ENCODE assay signal across 8 mouse cellular contexts in the genomic region with DNA sequence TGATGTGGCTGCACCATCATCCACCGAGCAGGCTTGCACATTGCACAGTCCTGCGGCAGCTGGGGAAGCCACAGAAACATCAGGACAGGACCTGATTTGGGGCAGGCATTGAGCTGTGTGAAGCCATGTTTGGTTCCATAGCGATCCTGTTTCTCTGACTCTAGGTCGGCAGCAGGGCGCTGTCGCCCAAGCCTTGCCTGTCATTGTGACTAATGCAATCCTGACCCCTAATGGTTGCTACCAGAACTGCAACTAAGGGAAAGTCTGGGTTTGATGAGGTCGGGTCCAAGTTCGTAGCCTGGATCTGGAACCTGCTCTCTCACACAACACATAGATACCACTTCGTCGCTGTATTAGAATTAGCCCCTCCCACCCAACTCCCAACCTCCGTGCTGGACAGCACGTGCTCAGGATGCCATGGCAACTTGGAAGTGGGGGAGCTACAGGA. TPM values are rescaled to one million over a fixed set of nuclear protein-coding genes. Genes with fewer than 3 reads are reported as not detected.
DNase-seq lines count a peak whose midpoint lies in the region; ATAC-seq and TF ChIP-seq lines count a peak whose summit lies in the region.

No protein-coding gene starts in this region.

- no peaks in the 10 kb centered on the region for H3K9me3 ChIP-seq in heart, embryonic 14.5 days (ENCODE audit: control insufficient read depth, low read length)
- no peaks in the 10 kb centered on the region for H3K9me3 ChIP-seq in kidney, postnatal 0 days (replicated peaks; ENCODE audit: low read length)
- no peaks in the 10 kb centered on the region for H3K9me3 ChIP-seq in stomach, embryonic 16.5 days (replicated peaks; ENCODE audit: control insufficient read depth, low read length)

- no peak overlapping the region for H3K27ac ChIP-seq in heart, embryonic 14.5 days (replicated peaks in 1 of 2; ENCODE audit: control insufficient read depth in 1 of 2, insufficient read depth in 1 of 2, low read depth in 2 of 2, low read length in 2 of 2)
- no peak overlapping the region for H3K27ac ChIP-seq in kidney, postnatal 0 days
- H3K27ac ChIP-seq in liver, adult 2 months (replicated peaks; ENCODE audit: insufficient read depth, low read depth, low read length), result no peak overlapping the region
- no peak overlapping the region for H3K27ac ChIP-seq in stomach, embryonic 16.5 days (ENCODE audit: low read length)

- peak; percentile 88 for TF ChIP-seq CTCF in brain, embryonic 14.5 days (IDR thresholded peaks at IDR 0.05; ENCODE audit: borderline replicate concordance, extremely low read depth, insufficient read depth, insufficient read length)
- TF ChIP-seq CTCF in kidney, postnatal 0 days (IDR thresholded peaks at IDR 0.05; ENCODE audit: low read depth), result peak; percentile 96
- TF ChIP-seq CTCF in liver, adult 2 months (IDR thresholded peaks at IDR 0.05; ENCODE audit: low read depth, low read length), result peak; percentile 93

- TF ChIP-seq POLR2A in brain, embryonic 14.5 days (IDR thresholded peaks at IDR 0.05; ENCODE audit: borderline replicate concordance, extremely low read depth, insufficient read depth, insufficient read length, poor library complexity, severe bottlenecking), result no peak
- no peak for TF ChIP-seq POLR2A in liver, adult 2 months (IDR thresholded peaks at IDR 0.05; ENCODE audit: extremely low read depth, insufficient read depth, low read length)

- peaks cover 3 to 4% of the 10 kb centered on the region in 2 experiments; a peak in 2 of 4 replicates for H3K4me1 ChIP-seq in heart, embryonic 14.5 days (ENCODE audit: control insufficient read depth in 2 of 2, insufficient read depth in 2 of 2, low read length in 2 of 2)
- no peaks in the 10 kb centered on the region for H3K4me1 ChIP-seq in kidney, postnatal 0 days (replicated peaks; ENCODE audit: insufficient read depth, low read length)
- H3K4me1 ChIP-seq in liver, adult 2 months (ENCODE audit: control insufficient read depth, insufficient read depth, low read length), result no peaks in the 10 kb centered on the region
- H3K4me1 ChIP-seq in stomach, embryonic 16.5 days (ENCODE audit: control insufficient read depth, insufficient read depth, low read length), result no peaks in the 10 kb centered on the region

- no peaks in the 10 kb centered on the region for H3K79me2 ChIP-seq in liver, adult 2 months (ENCODE audit: control insufficient read depth, insufficient read depth, low read length)

- peak; percentile 66 to 77 for DNase-seq in CD8-positive naive resting alpha-beta T cell, adult 2 months (ENCODE audit: low read depth in 2 of 2, low spot score in 2 of 2)
- DNase-seq in brain, embryonic 14.5 days (ENCODE audit: low read depth), result peak; percentile 86
- peak; percentile 45 for DNase-seq in fibroblast of lung, adult 2 months (ENCODE audit: low read depth)
- DNase-seq in kidney, postnatal 0 days (ENCODE audit: low spot score), result peak; percentile 81
- peak; percentile 63 for DNase-seq in liver, adult 2 months (ENCODE audit: extremely low read depth, low read depth, low spot score)
- peak; percentile 82 for DNase-seq in neural tube, embryonic 10.5 days (ENCODE audit: extremely low spot score, low spot score)

- H3K36me3 ChIP-seq in heart, embryonic 14.5 days (ENCODE audit: control insufficient read depth, insufficient read depth, low read length), result no peaks in the 10 kb centered on the region
- H3K36me3 ChIP-seq in kidney, postnatal 0 days (ENCODE audit: insufficient read depth, low read length), result no peaks in the 10 kb centered on the region
- no peaks in the 10 kb centered on the region for H3K36me3 ChIP-seq in liver, adult 2 months (ENCODE audit: control insufficient read depth, insufficient read depth, low read length)
- H3K36me3 ChIP-seq in stomach, embryonic 16.5 days (ENCODE audit: control insufficient read depth, insufficient read depth, low read length), result no peaks in the 10 kb centered on the region

- peak overlapping the region; percentile 42 for H3K4me2 ChIP-seq in heart, embryonic 14.5 days (ENCODE audit: low read length)
- H3K4me2 ChIP-seq in kidney, postnatal 0 days (ENCODE audit: low read length), result no peak overlapping the region
- H3K4me2 ChIP-seq in stomach, embryonic 16.5 days (ENCODE audit: low read depth, low read length), result no peak overlapping the region

- no peak; the same call in 1 of the 2 replicates for ATAC-seq in heart, embryonic 14.5 days (ENCODE audit: insufficient number of reproducible peaks, insufficient read depth, low FRiP score, low read depth)
- ATAC-seq in kidney, postnatal 0 days (replicated peaks; ENCODE audit: low FRiP score, low read depth), result peak; percentile 52
- peak; percentile 44; the same call in 1 of the 2 replicates for ATAC-seq in stomach, embryonic 16.5 days (ENCODE audit: insufficient read depth, low FRiP score)

- H3K4me3 ChIP-seq in heart, embryonic 14.5 days (ENCODE audit: control insufficient read depth in 1 of 2, insufficient read depth in 1 of 2, low read depth in 1 of 2, low read length in 2 of 2), result no peak overlapping the region
- no peak overlapping the region for H3K4me3 ChIP-seq in kidney, postnatal 0 days (replicated peaks; ENCODE audit: low read depth, low read length)
- no peak overlapping the region for H3K4me3 ChIP-seq in liver, adult 2 months (ENCODE audit: insufficient read depth, low read depth, low read length)
- no peak overlapping the region for H3K4me3 ChIP-seq in stomach, embryonic 16.5 days (replicated peaks; ENCODE audit: low read length)

- H3K27me3 ChIP-seq in heart, embryonic 14.5 days (ENCODE audit: control insufficient read depth, insufficient read depth, low read length), result peaks cover 69% of the 10 kb centered on the region
- H3K27me3 ChIP-seq in kidney, postnatal 0 days (ENCODE audit: insufficient read depth, low read length), result peaks cover 7% of the 10 kb centered on the region; the same call in 1 of the 2 replicates
- H3K27me3 ChIP-seq in liver, adult 2 months (ENCODE audit: control insufficient read depth, insufficient read depth, low read length), result no peaks in the 10 kb centered on the region
- peaks cover 2% of the 10 kb centered on the region; the same call in 1 of the 2 replicates for H3K27me3 ChIP-seq in stomach, embryonic 16.5 days (ENCODE audit: control insufficient read depth, insufficient read depth, low read length)

- no peak overlapping the region for H3K9ac ChIP-seq in heart, embryonic 14.5 days (ENCODE audit: low read length)
- no peak overlapping the region for H3K9ac ChIP-seq in kidney, postnatal 0 days (ENCODE audit: low read depth, low read length)
- no peak overlapping the region for H3K9ac ChIP-seq in liver, adult 2 months (ENCODE audit: low read depth, low read length)
- H3K9ac ChIP-seq in stomach, embryonic 16.5 days (ENCODE audit: low read length), result 0 out of 2 replicates have a peak overlapping the region, but pooled peaks have one; percentile 32

- WGBS in heart, embryonic 14.5 days, result 2% methylated on average over 12 of the region's 12 CpGs
- WGBS in kidney, postnatal 0 days, result 7% methylated on average over 12 of the region's 12 CpGs
- 4% methylated on average over 12 of the region's 12 CpGs for WGBS in liver, adult 2 months
- WGBS in stomach, embryonic 16.5 days, result 8% methylated on average over 12 of the region's 12 CpGs

RNA-seq across cellular contexts. Expression of a gene that starts 7.4 kb away (rescaled TPM):
- polyA plus RNA-seq in brain, embryonic 14.5 days (2012; rRNA removed), result 14.0 and 16.9 TPM in 2 replicates
- polyA plus RNA-seq in heart, embryonic 14.5 days (2014; fragmentation: Nextera tagmentation; extraction: Ambion mirVana), result 16.2 and 17.0 TPM in 2 replicates
- polyA plus RNA-seq in kidney, postnatal 0 days (2015; fragmentation: Nextera tagmentation; extraction: Ambion mirVana), result 31.6 and 35.4 TPM in 2 replicates
- 2.3 and 4.7 TPM in 2 replicates for total RNA-seq in liver, adult 2 months (2014; rRNA removed)
- 8.7 and 12.7 TPM in 2 replicates for polyA plus RNA-seq in liver, adult 2 months (2012; rRNA removed)
- polyA plus RNA-seq in stomach, embryonic 16.5 days (2015; fragmentation: Nextera tagmentation; extraction: Ambion mirVana), result 22.6 and 25.5 TPM in 2 replicates

RNA-seq across cellular contexts. Expression of a gene that starts 19.9 kb away (rescaled TPM):
- 1.5 and 1.7 TPM in 2 replicates for polyA plus RNA-seq in brain, embryonic 14.5 days (2012; rRNA removed)
- 0.08 TPM in 1 of 2 replicates, not detected in the other for polyA plus RNA-seq in heart, embryonic 14.5 days (2014; fragmentation: Nextera tagmentation; extraction: Ambion mirVana)
- 1.9 and 2.3 TPM in 2 replicates for polyA plus RNA-seq in kidney, postnatal 0 days (2015; fragmentation: Nextera tagmentation; extraction: Ambion mirVana)
- not detected in 2 replicates for total RNA-seq in liver, adult 2 months (2014; rRNA removed)
- 0.02 TPM in 1 of 2 replicates, not detected in the other for polyA plus RNA-seq in liver, adult 2 months (2012; rRNA removed)
- polyA plus RNA-seq in stomach, embryonic 16.5 days (2015; fragmentation: Nextera tagmentation; extraction: Ambion mirVana), result 0.41 and 0.50 TPM in 2 replicates

RNA-seq across cellular contexts. Expression of a gene that starts 21.7 kb away (rescaled TPM):
- 1.4 and 3.8 TPM in 2 replicates for polyA plus RNA-seq in brain, embryonic 14.5 days (2012; rRNA removed)
- polyA plus RNA-seq in heart, embryonic 14.5 days (2014; fragmentation: Nextera tagmentation; extraction: Ambion mirVana), result 0.15 and 0.18 TPM in 2 replicates
- polyA plus RNA-seq in kidney, postnatal 0 days (2015; fragmentation: Nextera tagmentation; extraction: Ambion mirVana), result 2.1 and 2.3 TPM in 2 replicates
- total RNA-seq in liver, adult 2 months (2014; rRNA removed), result 0.27 TPM in 1 of 2 replicates, not detected in the other
- 0.04 and 0.12 TPM in 2 replicates for polyA plus RNA-seq in liver, adult 2 months (2012; rRNA removed)
- polyA plus RNA-seq in stomach, embryonic 16.5 days (2015; fragmentation: Nextera tagmentation; extraction: Ambion mirVana), result 1.4 and 2.0 TPM in 2 replicates

RNA-seq across cellular contexts. Expression of a gene that starts 29.9 kb away (rescaled TPM):
- 0.04 TPM in 1 of 2 replicates, not detected in the other for polyA plus RNA-seq in brain, embryonic 14.5 days (2012; rRNA removed)
- polyA plus RNA-seq in heart, embryonic 14.5 days (2014; fragmentation: Nextera tagmentation; extraction: Ambion mirVana), result 0.15 TPM in 1 of 2 replicates, not detected in the other
- 0.11 TPM in 1 of 2 replicates, not detected in the other for polyA plus RNA-seq in kidney, postnatal 0 days (2015; fragmentation: Nextera tagmentation; extraction: Ambion mirVana)
- total RNA-seq in liver, adult 2 months (2014; rRNA removed), result 0.09 and 0.20 TPM in 2 replicates
- polyA plus RNA-seq in liver, adult 2 months (2012; rRNA removed), result 0.39 and 0.83 TPM in 2 replicates
- polyA plus RNA-seq in stomach, embryonic 16.5 days (2015; fragmentation: Nextera tagmentation; extraction: Ambion mirVana), result 0.16 and 0.26 TPM in 2 replicates
